Mouse (Mus musculus) spleen, postnatal 4 days (tissue): Measurements from ENCODE around the gene Oas1e.

Experiments
- DNase-seq, 2 experiments: peaks; one replicate each; pipeline ENCODE4 v3.0.0; 2022; ENCODE audit warnings: low spot score in 2 of 2

Oas1e gene

DNA sequence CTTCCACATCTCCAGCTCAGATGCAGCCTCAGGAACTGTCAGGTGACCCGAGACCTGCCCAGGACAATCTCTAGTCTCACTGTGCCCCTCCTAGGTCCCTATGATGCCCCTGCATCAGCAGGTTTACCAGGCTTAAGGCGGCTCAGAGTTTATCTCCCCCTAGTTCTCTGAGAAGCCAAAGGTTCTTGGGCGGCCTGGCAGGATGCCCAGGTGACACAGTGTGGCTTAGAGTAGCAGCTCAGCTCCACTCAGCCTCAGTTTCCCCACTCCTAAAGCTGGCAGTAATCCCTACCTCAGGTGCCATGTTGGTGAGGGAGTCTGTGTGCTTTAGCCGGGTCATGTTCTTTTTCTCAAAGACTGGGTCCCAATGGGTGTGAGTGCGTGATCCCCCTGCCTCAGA, 18.5 kb downstream of the Oas1e start:
- no peak for DNase-seq

DNA sequence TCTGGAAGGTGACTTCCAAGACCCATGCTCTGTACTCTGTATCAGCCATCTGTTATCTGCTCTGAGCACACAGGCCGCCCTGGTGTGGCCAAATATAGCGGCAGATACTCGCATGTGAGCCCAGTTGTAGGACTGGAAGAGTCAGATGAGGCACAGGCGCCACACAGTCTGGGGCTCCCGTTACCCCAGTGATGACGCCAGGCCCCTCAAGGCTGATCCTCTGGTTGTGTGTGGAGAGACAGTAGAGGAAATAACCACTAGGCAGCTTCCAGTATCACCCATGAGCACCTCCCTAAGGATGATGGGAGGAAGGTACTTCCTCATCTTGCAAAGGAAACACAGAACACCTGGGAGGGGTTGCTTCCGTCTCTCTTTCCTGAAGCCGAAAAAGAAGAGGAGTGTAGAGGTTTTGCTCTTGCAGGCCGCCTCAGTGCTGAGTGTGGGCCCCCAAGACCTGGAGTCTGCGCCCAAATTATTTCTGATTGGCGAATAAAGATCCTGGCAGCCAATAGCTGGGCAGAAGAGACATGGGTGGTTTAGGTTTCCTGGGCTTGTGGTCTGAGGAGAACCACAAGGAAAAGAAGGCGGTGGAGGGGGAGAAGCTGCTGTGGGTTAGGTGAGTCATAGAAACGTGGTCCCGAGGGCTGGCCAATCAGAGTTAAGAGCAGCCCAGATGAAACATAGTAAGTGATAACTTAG, 19.9 kb downstream of the Oas1e start:
- peak in 1 of 2 experiments; percentile 27 for DNase-seq

DNA sequence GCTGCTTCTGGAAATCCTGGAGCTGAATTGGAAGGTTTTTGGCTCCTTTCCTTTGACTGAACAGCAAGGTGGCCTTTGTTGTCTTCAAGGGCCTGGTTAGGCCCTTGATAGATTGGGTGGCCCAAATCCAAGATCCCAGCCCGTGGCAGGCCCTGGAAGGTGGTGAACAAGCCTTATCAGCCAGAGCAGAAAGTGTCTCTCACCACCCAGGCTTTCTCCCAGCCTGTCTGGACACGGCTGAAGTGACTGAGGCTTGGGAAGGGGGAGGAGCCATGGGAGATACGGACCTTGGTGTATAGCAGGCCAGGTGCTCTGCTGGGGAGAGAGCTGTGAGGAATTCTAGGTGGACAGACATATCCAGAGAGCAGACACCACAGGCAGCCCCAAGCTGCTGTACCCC, 25.9 kb downstream of the Oas1e start:
- DNase-seq: peak in 1 of 2 experiments; percentile 43

DNA sequence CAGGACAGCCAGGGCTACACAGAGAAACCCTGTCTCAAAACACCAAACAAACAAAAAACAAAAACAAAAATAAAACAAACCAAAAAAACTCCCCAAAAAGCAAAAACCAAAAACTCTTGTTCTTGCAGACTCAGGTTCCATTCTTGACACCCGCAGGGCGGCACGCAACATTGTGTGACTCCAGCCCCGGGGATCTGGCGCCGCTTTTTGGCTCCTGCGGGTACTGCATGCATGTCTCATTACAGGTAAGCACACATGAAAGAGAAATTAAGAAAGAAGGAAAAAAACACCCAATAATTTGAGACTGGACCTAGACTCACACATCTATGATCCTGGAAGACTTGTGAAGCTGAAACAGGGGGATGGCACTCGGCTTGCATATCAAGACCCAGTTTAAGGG, 30.3 kb downstream of the Oas1e start:
- no peak for DNase-seq

DNA sequence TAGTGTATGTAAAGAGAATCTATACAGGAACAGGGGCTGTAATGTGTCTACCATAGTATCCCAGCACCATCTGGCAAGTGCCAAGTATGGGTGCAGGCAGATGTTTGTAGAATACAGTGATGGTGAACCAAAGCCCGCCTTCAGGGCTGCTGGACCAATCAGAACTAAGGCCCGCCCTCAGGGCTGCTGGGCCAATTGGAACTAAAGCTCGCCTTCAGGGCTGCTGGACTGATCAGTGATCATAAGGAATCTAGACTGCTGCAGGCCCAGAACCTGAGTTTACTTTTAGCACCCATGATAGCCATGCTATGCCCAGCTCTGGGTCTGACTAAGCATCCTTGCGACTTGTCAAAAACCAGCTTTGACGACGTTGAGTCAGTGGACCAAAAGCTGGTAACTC, 33.4 kb downstream of the Oas1e start:
- no peak for DNase-seq

DNA sequence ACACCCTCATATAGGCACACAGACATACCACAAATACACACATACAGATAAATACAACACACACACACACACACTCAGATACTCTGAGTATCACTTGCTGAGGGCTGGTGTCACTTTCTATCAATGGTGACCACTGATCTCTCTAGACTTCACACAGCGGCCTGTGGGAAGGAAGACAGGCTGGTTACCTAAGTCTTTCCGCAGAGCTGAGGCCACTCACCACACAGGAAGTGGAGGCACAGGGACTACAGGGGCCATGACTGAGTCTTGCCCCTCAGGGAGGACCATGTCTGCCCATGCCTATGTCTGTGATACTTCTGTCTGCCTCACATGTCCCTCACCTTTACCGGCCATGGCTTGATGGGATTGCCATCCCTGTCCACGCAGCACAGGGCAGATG, 41.1 kb downstream of the Oas1e start:
- DNase-seq: no peak

DNA sequence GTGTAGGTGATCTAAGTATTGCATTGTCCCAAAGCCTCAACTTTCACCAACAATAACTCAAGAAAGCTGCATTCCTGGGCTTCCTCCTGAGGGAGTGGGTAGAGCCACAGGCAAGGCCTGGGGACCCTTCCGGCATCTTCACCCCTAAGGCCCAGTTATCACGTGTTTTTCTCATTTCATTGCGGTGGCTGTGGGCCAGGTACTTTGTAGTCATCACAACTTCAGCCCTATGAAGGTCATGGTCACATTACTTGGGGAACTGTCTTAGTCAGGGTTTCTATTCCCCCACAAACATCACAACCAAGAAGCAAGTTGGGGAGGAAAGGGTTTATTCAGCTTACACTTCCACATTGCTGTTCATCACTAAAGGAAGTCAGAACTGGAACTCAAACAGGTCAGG, 42.5 kb downstream of the Oas1e start:
- no peak for DNase-seq

DNA sequence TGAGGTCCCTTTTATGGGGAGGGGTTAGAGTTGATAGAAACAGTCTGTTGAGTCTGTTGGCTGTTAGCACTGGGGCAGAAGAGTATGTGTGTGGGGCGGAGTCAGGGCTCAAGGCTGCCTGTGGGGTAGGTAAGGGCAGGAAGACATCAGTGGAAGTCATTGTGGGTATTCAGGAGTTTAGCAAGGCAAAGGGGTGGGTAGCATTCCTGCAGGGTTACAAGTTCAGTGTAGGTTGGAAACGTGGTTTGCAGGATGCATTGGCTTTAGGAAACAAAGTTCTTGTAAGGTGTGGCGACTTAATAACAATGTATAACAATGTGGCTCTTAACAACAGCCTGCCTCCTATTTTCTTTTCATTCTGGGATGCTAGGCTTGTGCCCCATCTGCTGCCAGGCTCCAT, 44.1 kb downstream of the Oas1e start:
- DNase-seq: no peak

DNA sequence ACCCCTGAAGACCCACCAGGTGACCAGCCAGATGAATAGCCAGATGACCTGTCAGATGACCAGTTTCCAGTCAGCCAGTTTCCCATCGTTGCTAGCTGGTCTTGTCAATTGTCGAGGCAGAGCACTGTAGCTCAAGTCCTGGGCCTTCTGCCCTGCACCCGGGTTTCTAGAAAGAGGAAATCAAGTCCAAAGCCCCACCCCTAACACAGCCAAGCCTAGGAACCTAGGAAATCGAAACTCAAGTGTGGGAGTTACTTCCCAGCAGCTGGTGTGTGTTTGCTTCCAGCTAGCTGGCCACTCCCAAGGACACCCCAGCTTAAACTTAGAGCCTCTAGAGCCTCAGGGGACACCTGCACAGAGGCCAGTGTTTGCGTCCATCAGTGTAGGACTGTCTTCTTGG, 45.6 kb downstream of the Oas1e start, which contains the start of gene Oas2:
TSS of gene Oas2 (minus strand) at position 166 of the 400 bp plus-strand sequence.
- DNase-seq: no peak

DNA sequence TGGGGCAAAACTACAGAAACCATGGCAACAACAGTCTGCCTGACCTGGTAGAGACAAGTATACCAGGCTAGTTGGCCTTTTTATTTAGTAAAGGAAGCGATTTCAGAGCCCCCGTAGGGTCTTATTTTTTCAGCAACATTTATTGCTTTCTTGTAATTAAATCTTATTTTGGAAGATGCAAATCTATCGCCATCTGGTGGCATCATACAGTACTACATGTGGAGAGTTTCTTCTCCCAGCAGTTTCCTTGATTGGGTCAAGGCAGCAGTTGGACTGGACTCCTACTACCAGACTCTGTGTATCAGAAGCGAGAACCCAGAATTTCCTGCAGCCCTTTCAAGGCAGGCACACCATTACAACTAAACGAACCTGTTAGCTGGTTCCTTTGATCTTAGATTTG, 48.9 kb downstream of the Oas1e start:
- DNase-seq: no peak

DNA sequence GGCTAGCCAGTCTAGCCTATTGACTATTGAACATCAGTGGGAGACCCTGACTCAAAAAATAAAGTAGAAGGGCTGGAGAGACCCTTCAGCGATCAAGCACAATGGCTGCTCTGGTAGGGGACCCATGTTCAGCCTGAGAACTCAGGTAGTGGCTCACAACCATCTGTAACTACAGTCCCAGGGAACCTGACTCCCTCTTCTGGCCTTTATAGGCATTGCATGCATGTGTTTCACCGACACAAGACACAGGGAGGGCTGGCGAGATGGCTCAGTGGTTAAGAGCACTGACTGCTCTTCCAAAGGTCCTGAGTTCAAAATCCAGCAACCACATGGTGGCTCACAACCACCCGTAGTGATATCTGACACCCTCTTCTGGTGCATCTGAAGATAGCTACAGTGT, 53.2 kb downstream of the Oas1e start:
- DNase-seq: peak; percentile 46 to 77
